Mouse (Mus musculus) megakaryocyte, embryonic 14.5 days (primary cell): ENCODE measurements around the gene Zfp691.

Source experiments
- FLI1 ChIP-seq: IDR thresholded peaks from 2 replicates; pipeline ENCODE4 v1.6.1; 2012; ENCODE audit warnings: low read length, inconsistent platforms, mixed read lengths
- GATA1 ChIP-seq: IDR thresholded peaks from 3 replicates; pipeline ENCODE4 v1.6.1; 2012; ENCODE audit warnings: mixed read lengths, low read length, inconsistent platforms, borderline replicate concordance

DNA sequence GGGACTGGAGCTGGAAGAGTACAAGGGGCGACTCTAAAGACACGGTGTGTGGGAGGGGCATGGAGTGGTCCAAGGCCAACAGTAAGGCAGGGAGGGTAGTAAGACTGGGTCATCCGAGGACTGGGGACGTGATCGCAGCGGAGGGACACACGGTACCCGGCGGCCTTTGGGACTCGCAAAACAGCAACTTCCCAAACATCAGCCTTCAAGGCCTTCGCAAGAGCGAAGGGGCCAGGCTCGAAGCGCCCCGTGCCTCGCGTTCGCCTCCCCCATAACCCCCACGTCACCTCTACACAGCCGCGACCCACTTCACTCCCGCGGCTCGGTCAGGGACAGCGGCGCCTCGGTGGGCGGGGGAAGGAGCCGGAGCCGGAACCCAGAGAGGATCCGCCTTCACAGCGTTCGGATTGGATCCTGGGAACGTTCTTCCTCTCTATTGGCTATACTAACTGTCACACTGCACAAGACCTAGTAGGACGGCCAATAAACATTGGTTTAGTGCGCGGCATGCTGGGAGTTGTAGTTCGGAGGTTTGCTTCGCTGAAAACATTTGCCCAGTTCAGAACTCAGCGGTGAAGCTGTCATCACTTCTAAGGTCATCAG lies at the start of gene Zfp691:
- TF ChIP-seq GATA1 (no peak), FLI1 (no peak)
